Mouse (Mus musculus) midbrain, embryonic 10.5 days (tissue): ENCODE data around the gene Ptpa. TPM values are rescaled to one million over a fixed set of nuclear protein-coding genes. Genes with fewer than 3 reads are reported as not detected.

Experiments used
- DNase-seq: peaks from one replicate; pipeline ENCODE4 v3.0.0-alpha.2; 2017; ENCODE audit warnings: low spot score
- H3K27ac ChIP-seq: fragments of 300-500 bp; sonication (generic); replicated peaks from 2 replicates; pipeline ENCODE4 v1.5.1; 2016; ENCODE audit warnings: mild to moderate bottlenecking
- H3K27me3 ChIP-seq: fragments of 300-500 bp; sonication (generic); 2 replicates; pipeline ENCODE4 v1.6.1; 2016; ENCODE audit warnings: low read depth, mild to moderate bottlenecking; ENCODE audit not compliant: poor library complexity, severe bottlenecking
- H3K36me3 ChIP-seq: fragments of 300-500 bp; sonication (generic); 2 replicates; pipeline ENCODE4 v1.6.1; 2016; ENCODE audit warnings: mild to moderate bottlenecking, moderate library complexity
- H3K4me1 ChIP-seq: fragments of 300-500 bp; sonication (generic); 2 replicates; pipeline ENCODE4 v1.6.1; 2016
- H3K4me3 ChIP-seq: fragments of 300-500 bp; sonication (generic); 2 replicates; pipeline ENCODE4 v1.5.1; 2016; ENCODE audit warnings: mild to moderate bottlenecking, moderate library complexity
- H3K9me3 ChIP-seq: fragments of 300-500 bp; sonication (generic); replicated peaks from 2 replicates; pipeline ENCODE4 v1.6.1; 2016; ENCODE audit warnings: mild to moderate bottlenecking
- WGBS: fragments of 180-500 bp; shearing (Covaris S2); methylation state at CpG from one replicate; pipeline ENCODE4 v1.1.7; 2016; 5-methylcytosine and 5-hydroxymethylcytosine counted together
- polyA plus RNA-seq: library from polyadenylated mRNA; unstranded; fragments of >200 nt; fragmentation: Nextera tagmentation; extraction: Ambion mirVana; gene quantifications from 2 replicates; pipeline ENCODE4 v1.2.1, GENCODE M21; 2016

Gene Ptpa
- polyA plus RNA-seq, 1 experiment from 2014 or later: 151 TPM

DNA sequence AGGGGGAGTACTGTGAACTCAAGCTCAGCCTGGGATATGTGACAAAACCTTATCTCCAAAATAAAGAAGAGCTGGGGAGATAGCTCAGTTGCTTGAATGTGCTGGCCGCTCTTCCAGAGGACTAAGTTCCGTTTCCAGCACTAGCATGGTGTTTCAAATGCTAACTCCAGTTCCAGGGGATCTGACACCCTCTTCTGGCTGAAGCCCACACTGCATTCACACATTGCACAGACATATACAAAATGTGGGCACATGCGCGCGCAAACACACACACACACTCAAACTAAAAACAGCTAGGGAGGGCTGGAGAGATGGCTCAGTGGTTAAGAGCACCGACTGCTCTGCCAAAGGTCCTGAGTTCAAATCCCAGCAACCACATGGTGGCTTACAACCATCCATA, 43.4 kb downstream of the Ptpa start:
- peaks cover 23% of the 10 kb centered on the region for H3K4me1 ChIP-seq
- H3K27me3 ChIP-seq: no peaks in the 10 kb centered on the region
- no peak overlapping the region for H3K4me3 ChIP-seq
- H3K36me3 ChIP-seq: peaks cover 7% of the 10 kb centered on the region
- no peaks in the 10 kb centered on the region for H3K9me3 ChIP-seq
- H3K27ac ChIP-seq: no peak overlapping the region
- no peak for DNase-seq
- WGBS: 91% methylated on average over 6 of the region's 6 CpGs

DNA sequence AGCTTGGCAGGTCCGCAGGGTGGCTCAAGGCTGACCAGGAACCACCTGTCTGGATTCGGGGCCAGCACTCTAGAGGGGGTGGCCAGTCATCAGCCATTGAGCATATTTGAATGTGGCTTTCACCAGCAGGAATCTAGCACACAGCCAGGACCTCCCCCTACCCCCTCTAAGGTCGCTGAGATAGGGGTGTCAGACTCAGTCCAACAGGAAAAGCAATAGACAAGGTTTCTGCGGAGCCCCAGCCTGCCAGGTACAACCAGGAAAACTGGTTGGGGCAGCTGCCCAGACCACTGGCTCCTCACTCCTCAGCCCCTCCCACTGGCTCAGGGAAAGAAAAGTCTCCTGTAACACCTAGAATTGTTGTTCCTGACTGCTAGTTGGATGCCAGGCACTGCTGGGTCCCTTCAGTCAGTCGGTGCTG, 47.5 kb downstream of the Ptpa start:
- Histone ChIP-seq H3K27ac (peak overlapping the region; percentile 64), H3K9me3 (no peaks in the 10 kb centered on the region), H3K27me3 (peaks cover 13% of the 10 kb centered on the region), H3K4me3 (peak overlapping the region; percentile 33; the same call in 1 of the 2 replicates), H3K36me3 (peaks cover 7% of the 10 kb centered on the region), H3K4me1 (peaks cover 26% of the 10 kb centered on the region)
- WGBS: 30% methylated on average over 5 of the region's 5 CpGs
- DNase-seq: no peak

GRCm38 (mm10) chr2:30463904-30464330, 48.1 kb downstream of the Ptpa start:
- Histone ChIP-seq H3K4me3 (peak overlapping the region; percentile 33), H3K4me1 (peaks cover 32% of the 10 kb centered on the region)
- DNase-seq: peak; percentile 54

DNA sequence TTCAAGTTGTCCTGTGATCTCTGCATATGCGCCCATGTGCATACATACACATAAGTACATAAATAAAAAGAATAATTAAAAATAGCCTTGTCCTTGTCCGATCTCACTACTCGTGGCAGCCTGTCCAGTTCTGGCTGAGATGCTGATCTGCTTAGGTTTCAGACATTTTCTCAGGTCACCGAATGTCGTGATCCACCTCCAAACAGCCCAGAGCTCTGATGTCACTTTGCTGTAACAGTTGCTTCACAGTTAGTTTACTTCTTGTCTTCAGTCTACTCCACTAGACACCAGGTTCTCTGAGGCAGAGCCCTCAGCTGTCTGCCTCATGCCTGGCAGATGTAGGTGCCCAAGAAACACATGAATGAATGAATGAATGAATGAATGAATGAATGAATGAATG, 48.6 kb downstream of the Ptpa start:
- Histone ChIP-seq H3K9me3 (no peaks in the 10 kb centered on the region), H3K27ac (0 out of 2 replicates have a peak overlapping the region, but pooled peaks have one; percentile 43), H3K27me3 (peaks cover 23% of the 10 kb centered on the region), H3K4me3 (peak overlapping the region; percentile 33), H3K36me3 (no peaks in the 10 kb centered on the region), H3K4me1 (peaks cover 37% of the 10 kb centered on the region)
- 70% methylated on average over 5 of the region's 5 CpGs for WGBS
- DNase-seq: no peak

More at GRCm38 (mm10) chr2:30463904-30464330, 48.1 kb downstream of the Ptpa start:
- Histone ChIP-seq H3K9me3 (no peaks in the 10 kb centered on the region), H3K36me3 (peaks cover 3% of the 10 kb centered on the region), H3K27ac (peak overlapping the region; percentile 64), H3K27me3 (peaks cover 18% of the 10 kb centered on the region)
- 6% methylated on average over 9 of the region's 9 CpGs for WGBS

DNA sequence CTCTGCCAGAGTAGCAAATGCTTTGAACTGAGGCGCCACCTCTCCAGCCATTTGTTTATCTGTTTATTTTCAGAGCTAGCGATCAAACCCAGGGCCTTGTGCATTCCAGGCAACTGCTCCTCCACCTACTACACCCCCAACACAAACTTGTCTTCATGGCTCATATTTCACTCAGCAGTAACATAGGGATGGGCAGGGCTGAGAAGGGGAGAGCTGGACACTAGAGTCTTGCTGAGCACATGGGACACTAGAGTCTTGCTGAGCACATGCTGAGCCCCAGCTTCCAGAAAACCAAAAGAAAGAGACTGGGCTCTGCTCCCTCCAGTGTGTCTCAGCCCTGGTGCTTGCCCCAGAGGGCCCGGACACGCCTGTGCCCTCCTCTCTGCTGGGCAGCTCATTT, 50.9 kb downstream of the Ptpa start:
- no peak for DNase-seq
- Histone ChIP-seq H3K4me1 (peaks cover 60% of the 10 kb centered on the region), H3K36me3 (no peaks in the 10 kb centered on the region), H3K9me3 (no peaks in the 10 kb centered on the region), H3K27me3 (peaks cover 23% of the 10 kb centered on the region), H3K27ac (no peak overlapping the region), H3K4me3 (no peak overlapping the region)
- 67% methylated on average over 4 of the region's 4 CpGs for WGBS

DNA sequence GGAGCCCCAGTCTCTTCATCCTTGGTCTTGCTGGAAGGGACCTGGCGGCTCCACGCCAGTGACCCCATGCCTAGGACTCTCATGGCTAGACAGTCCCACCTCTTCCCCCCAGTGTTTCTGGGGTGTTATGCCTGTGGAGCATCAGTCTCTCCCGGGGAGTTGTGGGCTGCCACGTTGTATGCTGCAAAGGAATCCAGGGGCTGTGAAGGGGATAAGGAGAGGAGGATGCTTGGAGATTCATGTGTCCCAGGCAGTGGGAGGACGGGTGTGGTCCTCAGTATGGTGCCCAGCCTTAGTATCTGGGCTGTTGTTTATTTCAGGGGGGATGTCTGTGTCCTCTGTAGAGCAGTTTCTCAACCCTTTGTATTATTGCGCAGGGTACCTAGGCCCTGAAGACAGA, 53.2 kb downstream of the Ptpa start:
- WGBS: 46% methylated on average over 6 of the region's 6 CpGs
- Histone ChIP-seq H3K4me1 (peaks cover 54% of the 10 kb centered on the region), H3K4me3 (peak overlapping the region; percentile 97), H3K27me3 (peaks cover 23% of the 10 kb centered on the region), H3K9me3 (no peaks in the 10 kb centered on the region), H3K36me3 (no peaks in the 10 kb centered on the region), H3K27ac (peak overlapping the region; percentile 96)
- DNase-seq: no peak

DNA sequence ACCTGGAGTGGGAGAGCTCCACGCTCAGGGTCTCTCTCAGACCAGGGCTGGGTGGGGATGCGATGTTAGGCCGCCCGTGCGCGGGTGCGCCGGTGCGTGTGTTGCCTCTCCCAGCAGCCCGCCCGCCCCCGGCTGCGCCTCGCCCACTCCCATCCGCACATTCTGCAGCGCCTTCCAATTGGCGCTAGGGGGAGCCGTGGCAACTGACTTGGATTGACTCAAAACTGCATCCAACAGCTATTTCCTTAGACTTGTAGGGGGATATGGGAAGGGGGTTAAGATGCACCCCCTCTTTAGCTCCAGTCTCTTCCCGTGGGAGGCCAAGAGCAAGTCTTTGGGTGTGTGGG, 53.9 kb downstream of the Ptpa start:
- peaks cover 28% of the 10 kb centered on the region for H3K27me3 ChIP-seq
- DNase-seq: peak; percentile 91
- 0% methylated on average over 19 of the region's 19 CpGs for WGBS
- H3K36me3 ChIP-seq: no peaks in the 10 kb centered on the region
- no peaks in the 10 kb centered on the region for H3K9me3 ChIP-seq
- H3K4me3 ChIP-seq: peak overlapping the region; percentile 97
- H3K4me1 ChIP-seq: peaks cover 54% of the 10 kb centered on the region
- H3K27ac ChIP-seq: peak overlapping the region; percentile 96

DNA sequence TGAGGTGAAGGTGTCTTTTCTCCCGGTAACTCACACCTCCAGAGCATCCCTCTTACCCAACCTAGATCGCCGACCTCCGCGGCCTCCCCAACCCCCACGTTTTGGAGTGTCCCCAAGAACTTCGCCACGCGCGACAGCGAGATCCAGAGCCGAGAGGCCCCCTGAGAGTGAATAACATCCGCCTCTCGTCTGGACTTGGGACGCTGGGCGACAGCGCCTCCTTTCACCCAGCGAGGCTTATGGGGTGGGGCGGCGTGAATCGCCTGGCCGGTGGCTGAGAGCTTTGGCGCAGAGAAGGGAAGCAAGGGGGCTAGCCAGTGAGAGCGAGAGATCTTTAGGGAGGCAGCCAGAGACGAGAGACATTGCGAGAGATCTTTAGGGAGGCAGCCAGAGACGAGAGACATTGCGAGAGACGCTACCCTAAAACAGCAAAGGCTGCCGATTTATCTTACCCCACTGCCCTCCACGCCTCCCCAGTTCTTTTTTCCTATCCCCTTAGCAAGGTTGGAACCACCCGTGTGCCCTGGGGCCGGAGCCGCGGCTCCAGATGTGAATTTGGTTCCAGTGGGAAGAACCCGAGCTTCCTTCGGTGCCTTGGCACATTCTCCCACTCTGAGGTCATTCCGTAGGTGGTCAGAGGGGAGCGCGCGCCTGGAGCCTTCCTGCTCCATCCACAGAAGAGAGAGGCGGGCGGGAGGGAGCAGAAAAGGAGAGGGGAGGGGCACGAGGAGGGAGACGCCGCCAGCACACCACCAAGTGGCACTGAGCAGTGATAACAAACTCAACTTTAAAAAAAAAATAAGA, 54.5 kb downstream of the Ptpa start:
- H3K27me3 ChIP-seq: peaks cover 34% of the 10 kb centered on the region
- peak overlapping the region; percentile 96 for H3K27ac ChIP-seq
- DNase-seq: peak; percentile 83
- H3K9me3 ChIP-seq: no peaks in the 10 kb centered on the region
- no peaks in the 10 kb centered on the region for H3K36me3 ChIP-seq
- under 1% methylated on average over 46 of the region's 46 CpGs for WGBS
- H3K4me3 ChIP-seq: peak overlapping the region; percentile 97
- peaks cover 59% of the 10 kb centered on the region for H3K4me1 ChIP-seq

GRCm38 (mm10) chr2:30471051-30471450, 55.2 kb downstream of the Ptpa start:
- 1% methylated on average over 7 of the region's 8 CpGs for WGBS
- Histone ChIP-seq H3K4me1 (peaks cover 59% of the 10 kb centered on the region), H3K27ac (peak overlapping the region; percentile 96), H3K4me3 (peak overlapping the region; percentile 97), H3K36me3 (no peaks in the 10 kb centered on the region), H3K27me3 (peaks cover 41% of the 10 kb centered on the region), H3K9me3 (no peaks in the 10 kb centered on the region)
- DNase-seq: peak; percentile 56

DNA sequence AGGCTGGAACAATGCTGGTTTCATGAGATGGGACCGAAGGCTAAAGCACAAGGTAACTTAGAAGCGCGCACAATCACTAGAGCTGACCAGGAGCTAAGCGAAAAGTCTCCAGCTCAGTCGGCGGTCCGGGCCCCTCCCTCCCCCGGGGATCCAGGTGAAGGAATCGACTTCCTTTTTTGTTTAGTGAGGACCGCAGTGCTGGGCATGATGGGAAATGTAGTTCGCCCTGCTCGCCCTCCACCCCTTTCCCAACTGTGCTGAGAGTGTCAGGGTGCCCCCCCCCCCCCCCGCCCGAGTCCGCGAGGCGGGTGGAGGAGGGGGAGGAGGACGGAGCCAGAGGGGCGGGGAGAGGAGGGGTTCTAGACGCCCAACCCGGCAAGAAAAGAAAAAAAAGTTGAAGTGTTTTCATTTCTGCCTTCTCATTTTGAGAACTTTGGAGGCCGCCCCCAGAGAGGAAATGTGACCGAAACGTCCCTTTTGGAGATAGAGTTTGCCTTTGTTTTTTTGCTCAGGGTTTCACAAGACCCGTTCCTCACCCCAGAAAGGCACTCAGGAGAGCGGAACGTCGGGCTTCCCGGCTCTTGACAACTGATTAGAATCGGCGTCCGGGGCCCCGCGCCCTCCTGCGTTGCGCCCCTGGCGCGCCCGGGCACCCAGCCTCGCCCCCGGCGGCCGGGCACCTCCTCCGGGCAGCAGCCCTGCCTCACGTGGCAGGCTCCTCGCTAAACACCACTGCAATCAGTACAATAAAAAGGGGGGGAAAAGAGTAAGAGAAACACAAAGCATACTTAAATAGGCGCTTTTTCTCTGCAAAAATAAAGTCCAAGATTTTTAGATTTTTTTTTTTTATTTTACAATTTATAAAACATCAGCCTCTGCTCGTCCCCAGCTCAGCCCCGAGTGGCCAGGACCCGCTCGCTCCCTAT, 56.2 kb downstream of the Ptpa start:
- DNase-seq: peak; percentile 88
- Histone ChIP-seq H3K9me3 (no peaks in the 10 kb centered on the region), H3K4me3 (peak overlapping the region; percentile 97), H3K36me3 (no peaks in the 10 kb centered on the region), H3K27ac (peak overlapping the region; percentile 96), H3K27me3 (peaks cover 45% of the 10 kb centered on the region), H3K4me1 (peaks cover 53% of the 10 kb centered on the region)
- under 1% methylated on average over 51 of the region's 51 CpGs for WGBS

GRCm38 (mm10) chr2:30472731-30473351, 57.0 kb downstream of the Ptpa start:
- H3K4me3 ChIP-seq: peak overlapping the region; percentile 97
- peak; percentile 69 for DNase-seq
- H3K9me3 ChIP-seq: no peaks in the 10 kb centered on the region
- peaks cover 52% of the 10 kb centered on the region for H3K4me1 ChIP-seq
- under 1% methylated on average over 60 of the region's 60 CpGs for WGBS
- no peaks in the 10 kb centered on the region for H3K36me3 ChIP-seq
- peaks cover 38% of the 10 kb centered on the region for H3K27me3 ChIP-seq
- H3K27ac ChIP-seq: peak overlapping the region; percentile 96

DNA sequence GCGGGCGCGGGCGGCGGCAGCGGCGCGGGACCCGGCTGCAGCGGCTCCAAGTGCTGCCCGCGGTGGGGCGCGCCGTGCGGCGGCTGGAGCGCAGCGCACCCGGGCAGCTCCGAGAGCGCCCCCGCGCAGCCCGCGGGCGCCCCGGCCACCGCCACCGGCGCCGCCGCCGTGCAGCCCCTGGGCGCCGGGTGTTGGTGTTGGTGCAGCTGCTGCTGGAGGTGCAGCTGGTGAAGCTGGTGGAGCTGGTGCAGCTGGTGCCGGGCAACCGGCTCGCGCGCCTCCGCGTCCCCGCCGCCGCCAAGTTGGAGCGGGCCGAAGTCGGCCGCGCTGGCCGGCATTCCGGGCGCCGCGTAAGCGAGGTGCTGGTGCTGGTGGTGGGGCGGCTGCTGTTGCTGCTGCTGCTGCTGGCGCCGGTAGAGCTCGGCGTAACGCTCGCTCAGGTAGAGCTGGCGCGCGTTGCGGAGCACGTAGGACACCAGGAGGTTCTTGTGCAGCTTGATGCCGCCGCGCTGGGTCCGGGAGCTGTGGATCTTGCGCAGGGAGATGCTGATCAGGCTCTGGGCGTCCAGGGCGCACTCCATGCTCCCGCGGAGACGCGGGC, 57.7 kb downstream of the Ptpa start:
- peaks cover 31% of the 10 kb centered on the region for H3K27me3 ChIP-seq
- peak overlapping the region; percentile 96 for H3K27ac ChIP-seq
- peak overlapping the region; percentile 97 for H3K4me3 ChIP-seq
- peaks cover 49% of the 10 kb centered on the region for H3K4me1 ChIP-seq
- H3K9me3 ChIP-seq: no peaks in the 10 kb centered on the region
- 2% methylated on average over 80 of the region's 80 CpGs for WGBS
- no peak for DNase-seq
- H3K36me3 ChIP-seq: no peaks in the 10 kb centered on the region
